Mouse (Mus musculus) spleen, adult 2 months (tissue): ENCODE measurements around the gene Ccndbp1. TPM values are rescaled to one million over a fixed set of nuclear protein-coding genes. Genes with fewer than 3 reads are reported as not detected.

Source experiments
- DNase-seq, 2 experiments: peaks; one replicate each; pipeline versions ENCODE4 v3.0.0 to v3.0.0-alpha.2; 2012 to 2021; ENCODE audit warnings: low spot score in 2 of 2, low read depth in 1 of 2
- H3K27ac ChIP-seq: fragments of 200-500 bp; 2 replicates; pipeline ENCODE4 v1.5.1; 2012; ENCODE audit warnings: low read length, inconsistent platforms; ENCODE audit not compliant: insufficient read depth
- H3K27me3 ChIP-seq: fragments of 200-500 bp; 2 replicates; pipeline ENCODE4 v1.6.1; 2012; ENCODE audit warnings: mild to moderate bottlenecking, moderate library complexity, low read length, inconsistent platforms; ENCODE audit not compliant: control insufficient read depth, insufficient read depth
- H3K36me3 ChIP-seq: fragments of 200-500 bp; 2 replicates; pipeline ENCODE4 v1.6.1; 2012; ENCODE audit warnings: mild to moderate bottlenecking, low read length, inconsistent platforms; ENCODE audit not compliant: control insufficient read depth, insufficient read depth
- H3K4me1 ChIP-seq: fragments of 200-500 bp; 2 replicates; pipeline ENCODE4 v1.6.1; 2011; ENCODE audit warnings: inconsistent platforms; ENCODE audit not compliant: control insufficient read depth, insufficient read depth, insufficient read length
- H3K4me3 ChIP-seq: fragments of 200-500 bp; 2 replicates; pipeline ENCODE4 v1.5.1; 2011; ENCODE audit warnings: mild to moderate bottlenecking, inconsistent platforms; ENCODE audit not compliant: insufficient read depth, insufficient read length; ENCODE audit errors: extremely low read depth
- CTCF ChIP-seq: fragments of 200-500 bp; IDR thresholded peaks from 2 replicates; pipeline ENCODE4 v1.5.1; 2011; ENCODE audit warnings: mild to moderate bottlenecking, inconsistent platforms; ENCODE audit not compliant: insufficient read depth, insufficient read length, insufficient replicate concordance; ENCODE audit errors: extremely low read depth
- POLR2A ChIP-seq: fragments of 200-500 bp; IDR thresholded peaks from 2 replicates; pipeline ENCODE4 v1.6.1; 2011; ENCODE audit warnings: low read depth, low read length, inconsistent platforms
- WGBS: fragments of 180-500 bp; shearing (Covaris S2); methylation state at CpG from one replicate; pipeline ENCODE4 v1.1.7; 2018; 5-methylcytosine and 5-hydroxymethylcytosine counted together
- polyA plus RNA-seq: library from polyadenylated mRNA; depleted of rRNA; stranded (reverse); fragments of >200 nt; gene quantifications from 2 replicates; pipeline ENCODE4 v1.2.3, GENCODE M21; 2012; rRNA removed

The Ccndbp1 gene
- 27.7 and 33.5 TPM in 2 replicates for polyA plus RNA-seq

GRCm38 (mm10) chr2:121007925-121008663, at the start of gene Ccndbp1:
Ccndbp1 (plus strand) TSS chr2:121008403.
- WGBS = 3% methylated on average over 32 of the region's 34 CpGs
- TF ChIP-seq CTCF (no peak), POLR2A (peak; percentile 60; the same call in 1 of the 2 replicates)
- H3K27me3 ChIP-seq = no peaks in the 10 kb centered on the region
- H3K36me3 ChIP-seq = peaks cover 16% of the 10 kb centered on the region
- peak within 1 kb of the TSS; percentile 100 for H3K4me3 ChIP-seq
- H3K27ac ChIP-seq = peak within 1 kb of the TSS; percentile 73
- peak; percentile 84 to 88 for DNase-seq
- H3K4me1 ChIP-seq = peaks cover 2% of the 10 kb centered on the region; the same call in 1 of the 2 replicates

DNA sequence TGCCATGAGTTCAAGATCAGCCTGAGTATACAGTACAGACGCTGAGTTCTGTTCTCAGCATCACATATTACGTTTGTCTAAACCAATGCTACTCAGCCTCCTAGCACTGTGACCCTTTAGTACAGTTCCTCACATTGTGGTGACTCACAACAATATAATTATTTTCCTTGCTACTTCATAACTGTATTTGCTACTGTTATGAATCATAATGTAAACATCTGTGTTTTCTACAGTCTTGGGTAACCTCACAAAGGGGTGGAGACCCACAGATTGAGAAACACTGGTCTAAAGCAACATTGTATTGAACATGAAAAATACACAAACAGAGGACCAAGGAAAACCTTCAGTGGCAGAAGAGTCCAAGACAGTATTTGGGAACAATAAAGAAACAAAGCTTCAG, 48.8 kb upstream of the Ccndbp1 start:
- Histone ChIP-seq H3K27me3 (no peaks in the 10 kb centered on the region), H3K36me3 (peaks cover 6% of the 10 kb centered on the region), H3K4me1 (no peaks in the 10 kb centered on the region), H3K27ac (no peak overlapping the region), H3K4me3 (no peak overlapping the region)
- DNase-seq = no peak
- TF ChIP-seq CTCF (no peak), POLR2A (no peak)
- 95% methylated on average over 2 of the region's 2 CpGs for WGBS

DNA sequence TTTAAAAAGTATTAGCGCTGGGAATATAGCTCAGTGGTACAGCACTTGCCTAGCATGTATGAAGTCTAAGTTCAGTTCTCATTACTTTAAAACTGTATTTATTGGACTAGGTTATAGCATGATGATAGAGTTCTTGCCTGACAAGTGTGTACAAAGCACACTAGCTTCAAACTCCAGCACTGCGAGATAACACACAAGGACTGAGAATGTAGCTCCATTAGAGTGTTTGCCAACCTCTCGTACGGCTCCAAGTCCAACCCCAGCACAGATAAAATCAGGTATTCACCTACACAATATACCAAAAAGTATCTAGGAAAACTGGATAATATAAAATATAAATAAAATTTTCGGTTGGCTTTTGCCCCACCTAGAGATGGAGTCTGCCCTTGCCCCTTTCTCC, 48.4 kb upstream of the Ccndbp1 start:
- 97% methylated on average over 5 of the region's 5 CpGs for WGBS
- TF ChIP-seq CTCF = no peak
- no peak for TF ChIP-seq POLR2A
- Histone ChIP-seq H3K27ac (no peak overlapping the region), H3K4me3 (no peak overlapping the region), H3K4me1 (no peaks in the 10 kb centered on the region), H3K36me3 (peaks cover 6% of the 10 kb centered on the region), H3K27me3 (no peaks in the 10 kb centered on the region)
- no peak for DNase-seq

DNA sequence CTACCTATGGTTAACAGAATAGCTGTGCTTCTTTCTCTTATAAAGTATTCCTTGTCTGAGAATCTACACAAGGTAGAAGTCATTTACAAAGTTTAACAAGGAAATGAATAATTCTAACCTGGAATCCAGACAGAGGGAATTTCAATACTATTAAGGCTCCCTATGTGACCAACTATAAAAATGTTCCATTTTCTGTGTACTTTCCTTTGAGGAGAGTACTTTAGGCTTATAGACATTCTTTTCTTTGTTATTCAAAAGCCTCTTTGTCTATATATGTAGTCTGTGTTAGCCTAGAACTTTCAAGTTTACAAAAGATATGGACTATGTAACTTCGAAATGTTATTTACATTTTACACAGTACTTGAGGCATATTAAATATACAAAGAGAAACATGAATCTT, 47.9 kb upstream of the Ccndbp1 start:
- Histone ChIP-seq H3K27ac (no peak overlapping the region), H3K27me3 (no peaks in the 10 kb centered on the region), H3K36me3 (peaks cover 6% of the 10 kb centered on the region), H3K4me3 (no peak overlapping the region), H3K4me1 (no peaks in the 10 kb centered on the region)
- DNase-seq = no peak
- TF ChIP-seq POLR2A (no peak), CTCF (no peak)
- WGBS = 92% methylated on average over 1 of the region's 1 CpGs

GRCm38 (mm10) chr2:120963110-120963509, 45.1 kb upstream of the Ccndbp1 start:
- Histone ChIP-seq H3K36me3 (peaks cover 4% of the 10 kb centered on the region), H3K27ac (no peak overlapping the region), H3K4me3 (no peak overlapping the region), H3K27me3 (no peaks in the 10 kb centered on the region), H3K4me1 (no peaks in the 10 kb centered on the region; the same call in 1 of the 2 replicates)
- TF ChIP-seq CTCF = no peak
- TF ChIP-seq POLR2A = no peak
- no peak for DNase-seq
- WGBS = 81% methylated on average over 7 of the region's 7 CpGs

DNA sequence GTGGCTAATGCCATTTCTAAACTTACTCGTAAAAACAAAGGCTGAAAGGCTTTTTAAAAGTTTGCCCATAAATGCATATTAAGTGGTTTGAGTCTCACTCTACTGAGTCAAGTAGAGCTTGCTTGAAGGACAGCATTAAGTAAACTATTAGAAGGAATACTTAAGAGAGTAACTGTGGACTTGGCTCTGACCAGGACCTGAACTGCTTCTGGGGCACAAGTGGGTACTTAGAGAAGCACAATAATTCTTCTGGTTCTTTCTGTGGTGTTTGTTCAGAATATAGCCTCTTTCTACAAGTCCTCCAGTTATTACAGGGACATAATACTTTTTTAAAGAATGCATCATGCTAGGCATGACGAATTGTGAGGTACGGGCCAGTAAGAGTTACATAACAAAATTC, 42.7 kb upstream of the Ccndbp1 start:
- WGBS = 94% methylated on average over 3 of the region's 3 CpGs
- no peaks in the 10 kb centered on the region for H3K27me3 ChIP-seq
- no peak overlapping the region for H3K4me3 ChIP-seq
- H3K27ac ChIP-seq = no peak overlapping the region
- DNase-seq = no peak
- H3K36me3 ChIP-seq = no peaks in the 10 kb centered on the region; the same call in 1 of the 2 replicates
- peaks cover 2% of the 10 kb centered on the region; the same call in 1 of the 2 replicates for H3K4me1 ChIP-seq
- TF ChIP-seq POLR2A = no peak
- no peak for TF ChIP-seq CTCF

- Histone ChIP-seq H3K4me3 (peak overlapping the region; percentile 98), H3K27ac (peak overlapping the region; percentile 90), H3K4me1 (peaks cover 2% of the 10 kb centered on the region), H3K36me3 (no peaks in the 10 kb centered on the region), H3K27me3 (no peaks in the 10 kb centered on the region)
- no peak for DNase-seq
- WGBS = 2% methylated on average over 23 of the region's 23 CpGs
- no peak for TF ChIP-seq POLR2A
- TF ChIP-seq CTCF = no peak
Measured at GRCm38 (mm10) chr2:120970045-120970539, 38.1 kb upstream of the Ccndbp1 start.
